Mouse (Mus musculus) embryo, embryonic 9.5 days (tissue): Measurements from ENCODE around the gene Ceacam1.

ENCODE experiments used
- DNase-seq: peaks from one replicate; pipeline ENCODE4 v3.0.0-alpha.2; 2017; ENCODE audit errors: extremely low spot score

The Ceacam1 gene

GRCm38 (mm10) chr7:25411861-25412260 is 65.5 kb downstream of the Ceacam1 start:
- DNase-seq = no peak
